Mouse (Mus musculus) mouse trophoblast stem cell (cell line): ENCODE measurements around the gene Haus8.
"Not testable (repeated sequence)": the region's sequence is repeated elsewhere in the genome, so short reads cannot be mapped to it uniquely, and the experiment has no call there.

Experiments
- in situ Hi-C, 2 experiments: fragments of 300-500 bp; cut with MseI, MboI; formaldehyde crosslinking; loops; 2 replicates in 1 of 2; 3 replicates in 1 of 2; pipeline ENCODE4 v1.15.1; 2025

Gene Haus8

GRCm38 (mm10) chr8:71272286-71273150 is at the start of gene Haus8, which contains the start of gene Myo9b:
Gene Haus8, minus strand, starts transcription at chr8:71272934.
Gene Myo9b, plus strand, starts transcription at chr8:71272714.
- in situ Hi-C loops: no loop called here

- in situ Hi-C loops: not testable (repeated sequence)
Observed at GRCm38 (mm10) chr8:71319760-71320159, 47.0 kb upstream of the Haus8 start.

- in situ Hi-C loops: not testable (repeated sequence)
Observed at GRCm38 (mm10) chr8:71318610-71319009, 45.9 kb upstream of the Haus8 start.

- in situ Hi-C loops: no loop called here
Observed at GRCm38 (mm10) chr8:71316486-71317031, 43.8 kb upstream of the Haus8 start.

- in situ Hi-C loops: no loop called here
Observed at GRCm38 (mm10) chr8:71315972-71316371, 43.2 kb upstream of the Haus8 start.

GRCm38 (mm10) chr8:71313951-71314350 is 41.2 kb upstream of the Haus8 start:
- in situ Hi-C loops: no loop called here

GRCm38 (mm10) chr8:71312700-71313099 is 40.0 kb upstream of the Haus8 start:
- in situ Hi-C loops: no loop called here

GRCm38 (mm10) chr8:71310446-71310845 is 37.7 kb upstream of the Haus8 start:
- in situ Hi-C loops: no loop called here

GRCm38 (mm10) chr8:71307913-71308312 is 35.2 kb upstream of the Haus8 start:
- in situ Hi-C loops: no loop called here

GRCm38 (mm10) chr8:71307371-71307770 is 34.6 kb upstream of the Haus8 start:
- in situ Hi-C loops: no loop called here

GRCm38 (mm10) chr8:71305988-71306387 is 33.3 kb upstream of the Haus8 start:
- in situ Hi-C loops: no loop called here

GRCm38 (mm10) chr8:71303632-71304031 is 30.9 kb upstream of the Haus8 start:
- in situ Hi-C loops: no loop called here

GRCm38 (mm10) chr8:71302788-71303187 is 30.1 kb upstream of the Haus8 start:
- in situ Hi-C loops: no loop called here

GRCm38 (mm10) chr8:71299716-71300115 is 27.0 kb upstream of the Haus8 start:
- in situ Hi-C loops: no loop called here

- in situ Hi-C loops: no loop called here
Observed at GRCm38 (mm10) chr8:71297439-71297838, 24.7 kb upstream of the Haus8 start.

GRCm38 (mm10) chr8:71296784-71297183 is 24.1 kb upstream of the Haus8 start:
- in situ Hi-C loops: no loop called here

GRCm38 (mm10) chr8:71296188-71296621 is 23.5 kb upstream of the Haus8 start:
- in situ Hi-C loops: no loop called here

- in situ Hi-C loops: not testable (repeated sequence)
Observed at GRCm38 (mm10) chr8:71293930-71294329, 21.2 kb upstream of the Haus8 start.

- in situ Hi-C loops: no loop called here
Observed at GRCm38 (mm10) chr8:71291351-71291750, 18.6 kb upstream of the Haus8 start.

- in situ Hi-C loops: no loop called here
Observed at GRCm38 (mm10) chr8:71290911-71291310, 18.2 kb upstream of the Haus8 start.

GRCm38 (mm10) chr8:71290211-71290610 is 17.5 kb upstream of the Haus8 start:
- in situ Hi-C loops: no loop called here

- in situ Hi-C loops: no loop called here
Observed at GRCm38 (mm10) chr8:71289098-71289497, 16.4 kb upstream of the Haus8 start.

- in situ Hi-C loops: no loop called here
Observed at GRCm38 (mm10) chr8:71288441-71288949, 15.8 kb upstream of the Haus8 start.
